Mouse (Mus musculus) stomach, postnatal 0 days (tissue): Measurements from ENCODE around the gene Skap1.

ENCODE experiments used
- CTCF ChIP-seq: IDR thresholded peaks from 2 replicates; pipeline ENCODE4 v1.5.1; 2016; ENCODE audit warnings: antibody characterized with exemption, low read depth, mild to moderate bottlenecking, moderate library complexity
- EP300 ChIP-seq: optimal IDR thresholded peaks from 2 replicates; pipeline ENCODE3; 2016; ENCODE audit warnings: antibody characterized with exemption

- TF ChIP-seq CTCF, result no peak
- no peak for TF ChIP-seq EP300
Observed at GRCm38 (mm10) chr11:96639805-96640204, 175.4 kb downstream of the Skap1 start.
